Mouse (Mus musculus) liver, postnatal 0 days (tissue): Measurements from ENCODE around the gene Zfp106.

Source experiments
- CTCF ChIP-seq: sonication (generic); IDR thresholded peaks from 2 replicates; pipeline ENCODE4 v1.5.1; 2016; ENCODE audit warnings: antibody characterized with exemption, low read depth
- EP300 ChIP-seq: IDR thresholded peaks from 2 replicates; pipeline ENCODE4 v1.6.1; 2016; ENCODE audit warnings: antibody characterized with exemption, low read depth, mild to moderate bottlenecking

- TF ChIP-seq CTCF (no peak), EP300 (no peak)
These were observed 87.2 kb downstream of the Zfp106 start for GRCm38 (mm10) chr2:120476277-120477087.
